Mouse (Mus musculus): Measurements from ENCODE around the gene Zc3hav1.

GRCm38 (mm10) chr6:38298761-38299401 is 55.5 kb downstream of the Zc3hav1 start, which contains the start of gene Zc3hav1l:
- TF ChIP-seq GATA1 (IDR thresholded peaks at IDR 0.05; ENCODE audit: borderline replicate concordance, low read length) (no peak), FLI1 (IDR thresholded peaks at IDR 0.05; ENCODE audit: low read length) (no peak)
